Mouse (Mus musculus) heart, adult 2 months (tissue): ENCODE measurements around the gene Crispld2. TPM values are rescaled to one million over a fixed set of nuclear protein-coding genes. Genes with fewer than 3 reads are reported as not detected.

Experiments
- DNase-seq, 2 experiments: peaks; one replicate each; pipeline ENCODE4 v3.0.0; 2021
- H3K27ac ChIP-seq: fragments of 200-600 bp; 2 replicates; pipeline ENCODE4 v1.8.1; 2022
- H3K27me3 ChIP-seq: fragments of 200-500 bp; 2 replicates; pipeline ENCODE4 v1.6.1; 2012; ENCODE audit warnings: mild to moderate bottlenecking, low read length, inconsistent platforms, mixed read lengths; ENCODE audit not compliant: control insufficient read depth, insufficient read depth
- H3K36me3 ChIP-seq: fragments of 200-500 bp; 2 replicates; pipeline ENCODE4 v1.6.1; 2012; ENCODE audit warnings: low read length, inconsistent platforms; ENCODE audit not compliant: control insufficient read depth, insufficient read depth
- H3K4me1 ChIP-seq: fragments of 200-500 bp; 2 replicates; pipeline ENCODE4 v1.6.1; 2011; ENCODE audit warnings: low read length; ENCODE audit not compliant: control insufficient read depth, insufficient read depth
- H3K4me3 ChIP-seq: fragments of 200-600 bp; 2 replicates; pipeline ENCODE4 v1.8.1; 2022
- H3K79me2 ChIP-seq: fragments of 200-500 bp; replicated peaks from 2 replicates; pipeline ENCODE4 v1.6.1; 2012; ENCODE audit warnings: mild to moderate bottlenecking, inconsistent platforms, low read length, moderate library complexity, mixed read lengths; ENCODE audit not compliant: control insufficient read depth, insufficient read depth
- H3K9ac ChIP-seq: fragments of 200-500 bp; 2 replicates; pipeline ENCODE4 v1.6.1; 2012; ENCODE audit warnings: low read depth, mild to moderate bottlenecking, control low read depth, inconsistent platforms, low read length, mixed read lengths
- CTCF ChIP-seq: fragments of 200-600 bp; IDR thresholded peaks from 2 replicates; pipeline ENCODE4 v1.8.1; 2022; ENCODE audit warnings: antibody characterized with exemption, mild to moderate bottlenecking, moderate library complexity
- EP300 ChIP-seq: fragments of 200-500 bp; IDR thresholded peaks from 2 replicates; pipeline ENCODE4 v1.6.1; 2011; ENCODE audit warnings: low read depth, low read length, control low read depth; ENCODE audit not compliant: insufficient read depth
- POLR2A ChIP-seq: fragments of 200-500 bp; IDR thresholded peaks from 2 replicates; pipeline ENCODE4 v1.6.1; 2011; ENCODE audit warnings: mild to moderate bottlenecking, low read depth, low read length, control low read depth; ENCODE audit not compliant: insufficient read depth
- WGBS: fragments of 180-500 bp; shearing (Covaris S2); methylation state at CpG from one replicate; pipeline ENCODE4 v1.1.7; 2018; 5-methylcytosine and 5-hydroxymethylcytosine counted together
- intact Hi-C: fragments of 180-260 bp; cut with DNase I; formaldehyde crosslinking; loops from one replicate; pipeline ENCODE4 v1.15.1; 2025
- polyA plus RNA-seq: library from polyadenylated mRNA; depleted of rRNA; stranded (reverse); fragments of >200 nt; gene quantifications from 2 replicates; pipeline ENCODE4 v1.2.3, GENCODE M21; 2012
- total RNA-seq, 2 experiments: library from RNA; stranded (reverse); gene quantifications; 2 replicates each; pipeline ENCODE4 v1.2.3; 2021

The Crispld2 gene
- total and polyA plus RNA-seq, 3 experiments, result 24.3 to 30.3 (median 29.9) TPM

DNA sequence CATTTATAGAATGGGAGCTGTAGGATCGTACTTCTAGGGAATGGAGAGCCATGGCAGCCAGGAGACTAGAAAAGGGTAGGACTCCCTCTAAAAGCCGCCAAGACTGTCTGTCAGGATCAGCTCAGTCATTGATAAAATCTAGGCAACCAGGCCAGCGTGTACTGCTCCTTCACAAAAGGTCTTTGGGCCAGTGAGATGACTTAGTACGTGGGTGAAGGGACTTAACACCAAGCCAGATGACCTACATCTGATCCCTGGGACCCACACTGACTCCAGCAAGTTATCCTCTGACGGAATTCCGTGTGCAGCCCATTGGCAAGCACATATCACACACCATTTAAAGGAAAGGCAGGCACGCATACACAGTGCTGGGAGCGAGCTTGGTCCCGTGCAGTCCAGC, 14.9 kb downstream of the Crispld2 start:
- peak overlapping the region; percentile 17; the same call in 1 of the 2 replicates for H3K27ac ChIP-seq
- intact Hi-C loops, result no loop called here

DNA sequence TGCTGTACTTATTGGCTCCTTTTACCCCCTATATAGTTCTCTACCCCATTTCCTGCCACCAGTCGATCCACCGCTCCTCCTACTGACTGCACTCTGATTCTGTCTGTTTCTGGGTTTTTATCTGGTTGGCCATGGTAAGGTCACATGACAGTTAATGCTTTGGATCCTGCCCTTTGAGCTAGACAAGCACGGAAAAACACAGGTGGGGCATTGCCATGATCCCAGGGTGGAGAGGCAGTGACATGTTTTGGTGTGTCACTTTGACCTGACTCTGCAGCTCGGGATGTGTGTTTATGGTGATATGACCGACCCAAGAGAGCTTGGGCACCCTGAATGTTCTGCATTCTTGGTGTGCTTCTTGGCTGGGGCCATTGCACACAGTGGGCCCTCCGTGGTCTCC, 17.0 kb downstream of the Crispld2 start:
- Histone ChIP-seq H3K27ac (no peak overlapping the region), H3K4me1 (peaks cover 2% of the 10 kb centered on the region), H3K9ac (no peak overlapping the region), H3K4me3 (no peak overlapping the region), H3K36me3 (no peaks in the 10 kb centered on the region), H3K27me3 (no peaks in the 10 kb centered on the region), H3K79me2 (no peaks in the 10 kb centered on the region)
- TF ChIP-seq CTCF (no peak), EP300 (no peak), POLR2A (no peak)
- intact Hi-C loops, result no loop called here
- WGBS, result 71% methylated on average over 6 of the region's 6 CpGs
- no peak for DNase-seq

More for the DNA sequence above, 14.9 kb downstream of the Crispld2 start:
- Histone ChIP-seq H3K27me3 (no peaks in the 10 kb centered on the region), H3K79me2 (no peaks in the 10 kb centered on the region), H3K36me3 (no peaks in the 10 kb centered on the region), H3K4me3 (no peak overlapping the region), H3K9ac (no peak overlapping the region), H3K4me1 (peaks cover 4% of the 10 kb centered on the region)
- peak in 1 of 2 experiments; percentile 21 for DNase-seq
- 67% methylated on average over 9 of the region's 9 CpGs for WGBS
- no peak for TF ChIP-seq EP300
- TF ChIP-seq POLR2A, result no peak
- no peak for TF ChIP-seq CTCF

DNA sequence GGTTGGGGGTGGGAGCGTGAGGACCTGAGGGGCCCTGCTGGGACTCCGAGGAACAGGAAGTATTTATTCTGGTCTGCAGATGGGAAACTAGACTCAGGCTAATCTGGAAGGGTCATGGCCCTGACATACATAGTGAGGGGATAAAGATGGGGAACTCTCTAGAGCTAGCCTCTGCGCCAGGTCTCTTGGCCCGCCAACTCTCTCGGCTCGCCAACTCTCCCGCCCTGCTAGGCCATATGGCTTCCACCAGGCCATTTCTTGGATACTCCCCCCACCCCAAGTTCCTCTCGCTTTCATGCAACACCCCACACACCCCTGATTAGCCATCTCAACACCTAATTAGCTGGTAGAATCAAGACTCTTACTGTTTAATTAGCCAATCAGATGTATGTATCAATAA, 20.3 kb downstream of the Crispld2 start:
- Histone ChIP-seq H3K79me2 (no peaks in the 10 kb centered on the region), H3K4me3 (no peak overlapping the region), H3K27me3 (no peaks in the 10 kb centered on the region), H3K9ac (no peak overlapping the region), H3K4me1 (no peaks in the 10 kb centered on the region), H3K36me3 (no peaks in the 10 kb centered on the region), H3K27ac (no peak overlapping the region)
- WGBS, result 85% methylated on average over 8 of the region's 8 CpGs
- DNase-seq, result no peak
- intact Hi-C loops, result no loop called here
- TF ChIP-seq POLR2A (no peak), EP300 (no peak)

DNA sequence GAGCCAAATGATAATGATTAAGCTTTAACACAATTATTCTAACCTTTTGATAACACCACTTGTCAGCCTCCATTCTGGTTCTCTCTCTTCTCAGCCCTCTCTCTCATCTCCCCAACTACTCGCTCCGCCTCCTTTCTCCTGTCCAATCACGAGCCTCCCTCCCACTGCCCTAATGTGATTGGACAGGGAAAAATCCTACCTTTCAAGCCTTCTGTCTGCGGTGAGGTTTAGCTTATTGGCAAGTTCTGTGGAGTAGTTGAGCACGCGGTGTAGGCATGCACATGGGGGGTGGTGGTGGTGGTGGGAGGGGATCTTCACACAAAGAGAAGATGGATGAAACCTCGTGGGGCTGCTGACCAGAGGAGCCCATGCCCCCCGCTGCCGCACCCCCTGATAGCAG, 20.7 kb downstream of the Crispld2 start:
- Histone ChIP-seq H3K9ac (no peak overlapping the region), H3K36me3 (no peaks in the 10 kb centered on the region), H3K79me2 (no peaks in the 10 kb centered on the region), H3K4me1 (no peaks in the 10 kb centered on the region), H3K27ac (no peak overlapping the region), H3K4me3 (no peak overlapping the region), H3K27me3 (no peaks in the 10 kb centered on the region)
- WGBS, result 61% methylated on average over 9 of the region's 9 CpGs
- intact Hi-C loops, result no loop called here
- no peak for DNase-seq
- no peak for TF ChIP-seq CTCF
- no peak for TF ChIP-seq EP300
- TF ChIP-seq POLR2A, result no peak

DNA sequence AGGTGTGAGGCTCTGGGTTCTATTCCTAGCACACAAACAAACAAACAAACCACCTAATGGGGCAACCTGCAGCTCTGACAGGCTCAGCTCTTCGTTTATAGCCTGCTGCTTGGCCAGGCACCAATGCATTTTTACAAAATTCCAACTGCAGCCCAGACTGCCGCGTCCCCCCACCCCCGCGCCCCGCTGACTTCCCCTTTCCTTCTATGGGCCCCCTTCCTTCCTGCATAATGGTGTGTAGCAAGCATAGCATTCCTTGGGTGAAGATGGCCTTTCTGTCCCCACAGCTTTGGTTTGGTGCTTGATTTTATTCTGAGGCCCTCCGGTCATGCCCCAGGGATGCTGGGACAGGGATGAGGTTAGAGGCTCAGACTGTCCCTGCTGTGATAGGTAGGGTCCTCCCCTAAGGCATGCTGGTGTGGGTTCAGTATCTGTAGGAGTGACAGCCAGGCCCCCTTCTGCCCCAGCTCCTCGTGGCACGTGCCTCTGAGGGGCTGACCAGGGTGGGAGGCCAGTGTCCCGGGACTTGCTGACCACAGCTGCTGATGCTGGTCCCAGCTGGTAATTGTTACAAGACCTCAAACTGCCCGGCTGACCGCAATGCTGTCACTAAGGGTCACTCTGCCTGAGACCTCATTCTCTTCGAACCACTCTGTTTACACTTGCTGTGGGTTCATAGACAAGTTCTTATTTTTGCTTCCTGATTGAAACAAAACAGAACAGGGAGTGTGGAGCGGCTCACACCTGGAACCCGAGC, 22.2 kb downstream of the Crispld2 start:
- H3K36me3 ChIP-seq, result no peaks in the 10 kb centered on the region
- H3K4me3 ChIP-seq, result no peak overlapping the region
- no peaks in the 10 kb centered on the region for H3K79me2 ChIP-seq
- TF ChIP-seq EP300, result no peak
- TF ChIP-seq POLR2A, result no peak
- TF ChIP-seq CTCF, result no peak
- H3K27ac ChIP-seq, result no peak overlapping the region
- WGBS, result 45% methylated on average over 15 of the region's 15 CpGs
- no peaks in the 10 kb centered on the region for H3K4me1 ChIP-seq
- DNase-seq, result no peak
- H3K9ac ChIP-seq, result no peak overlapping the region
- intact Hi-C loops, result no loop called here
- H3K27me3 ChIP-seq, result no peaks in the 10 kb centered on the region

DNA sequence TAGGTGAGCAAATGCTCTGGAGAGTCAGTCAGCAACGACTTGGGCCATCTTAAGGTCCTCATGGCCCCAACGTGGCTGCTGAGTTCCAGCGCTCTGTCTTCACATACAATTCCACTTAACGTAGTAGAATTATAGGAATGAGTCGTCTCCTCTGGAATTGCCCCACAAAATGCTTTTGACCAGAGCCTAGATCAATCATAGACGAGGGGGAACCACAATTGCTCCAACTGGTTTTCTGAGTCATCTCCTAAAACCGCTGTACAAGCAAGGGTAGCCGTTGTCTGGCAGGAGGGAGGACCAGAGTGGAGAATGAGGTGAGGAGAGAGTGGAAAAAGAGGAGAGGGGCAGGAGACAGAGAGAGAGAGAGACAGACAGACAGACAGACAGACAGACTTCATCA, 23.7 kb downstream of the Crispld2 start:
- 85% methylated on average over 8 of the region's 8 CpGs for WGBS
- TF ChIP-seq EP300 (no peak), CTCF (no peak), POLR2A (no peak)
- H3K4me3 ChIP-seq, result no peak overlapping the region
- H3K4me1 ChIP-seq, result no peaks in the 10 kb centered on the region
- no peak overlapping the region for H3K27ac ChIP-seq
- H3K9ac ChIP-seq, result no peak overlapping the region
- no peak for DNase-seq
- H3K79me2 ChIP-seq, result no peaks in the 10 kb centered on the region
- H3K27me3 ChIP-seq, result no peaks in the 10 kb centered on the region
- intact Hi-C loops, result no loop called here
- H3K36me3 ChIP-seq, result no peaks in the 10 kb centered on the region
